Mouse (Mus musculus) forebrain, embryonic 16.5 days (tissue): ENCODE results near the gene Kank1. TPM values are rescaled to one million over a fixed set of nuclear protein-coding genes. Genes with fewer than 3 reads are reported as not detected.

Experiments used
- ATAC-seq: fragments of 200-750 bp; cut with Nextera tagmentation; 2 replicates; pipeline ENCODE4 v1.8.0; 2017; ENCODE audit warnings: mild to moderate bottlenecking, moderate library complexity
- H3K27ac ChIP-seq: fragments of 300-500 bp; sonication (generic); 2 replicates; pipeline ENCODE4 v1.5.1; 2014; ENCODE audit warnings: low read length, control low read depth
- H3K27me3 ChIP-seq: fragments of 300-500 bp; sonication (generic); replicated peaks from 2 replicates; pipeline ENCODE4 v1.6.1; 2014; ENCODE audit warnings: low read length; ENCODE audit not compliant: control insufficient read depth, insufficient read depth
- H3K36me3 ChIP-seq: fragments of 300-500 bp; sonication (generic); 2 replicates; pipeline ENCODE4 v1.6.1; 2014; ENCODE audit not compliant: control insufficient read depth, insufficient read depth
- H3K4me1 ChIP-seq: fragments of 300-500 bp; sonication (generic); replicated peaks from 2 replicates; pipeline ENCODE4 v1.6.1; 2014; ENCODE audit warnings: low read length; ENCODE audit not compliant: control insufficient read depth, insufficient read depth
- H3K4me2 ChIP-seq: fragments of 300-500 bp; sonication (generic); 2 replicates; pipeline ENCODE4 v1.6.1; 2014; ENCODE audit warnings: mild to moderate bottlenecking, low read length, control low read depth
- H3K4me3 ChIP-seq: fragments of 300-500 bp; sonication (generic); replicated peaks from 2 replicates; pipeline ENCODE4 v1.5.1; 2014; ENCODE audit warnings: mild to moderate bottlenecking, low read length, control low read depth
- H3K9ac ChIP-seq: fragments of 300-500 bp; sonication (generic); replicated peaks from 2 replicates; pipeline ENCODE4 v1.6.1; 2014; ENCODE audit warnings: low read depth, low read length, control low read depth
- H3K9me3 ChIP-seq: fragments of 300-500 bp; sonication (generic); 2 replicates; pipeline ENCODE4 v1.6.1; 2016; ENCODE audit warnings: low read length; ENCODE audit not compliant: control insufficient read depth
- WGBS: fragments of 180-500 bp; shearing (Covaris S2); extraction: QIAGEN DNeasy Blood & Tissue Kit; methylation state at CpG from one replicate; pipeline ENCODE4 v1.1.7; 2014; 5-methylcytosine and 5-hydroxymethylcytosine counted together
- polyA plus RNA-seq: library from polyadenylated mRNA; unstranded; fragments of >200 nt; fragmentation: Nextera tagmentation; extraction: Ambion mirVana; gene quantifications from 2 replicates; pipeline ENCODE4 v1.2.1, GENCODE M21; 2015

The Kank1 gene
- polyA plus RNA-seq, 1 experiment from 2014 or later, result 4.8 TPM

DNA sequence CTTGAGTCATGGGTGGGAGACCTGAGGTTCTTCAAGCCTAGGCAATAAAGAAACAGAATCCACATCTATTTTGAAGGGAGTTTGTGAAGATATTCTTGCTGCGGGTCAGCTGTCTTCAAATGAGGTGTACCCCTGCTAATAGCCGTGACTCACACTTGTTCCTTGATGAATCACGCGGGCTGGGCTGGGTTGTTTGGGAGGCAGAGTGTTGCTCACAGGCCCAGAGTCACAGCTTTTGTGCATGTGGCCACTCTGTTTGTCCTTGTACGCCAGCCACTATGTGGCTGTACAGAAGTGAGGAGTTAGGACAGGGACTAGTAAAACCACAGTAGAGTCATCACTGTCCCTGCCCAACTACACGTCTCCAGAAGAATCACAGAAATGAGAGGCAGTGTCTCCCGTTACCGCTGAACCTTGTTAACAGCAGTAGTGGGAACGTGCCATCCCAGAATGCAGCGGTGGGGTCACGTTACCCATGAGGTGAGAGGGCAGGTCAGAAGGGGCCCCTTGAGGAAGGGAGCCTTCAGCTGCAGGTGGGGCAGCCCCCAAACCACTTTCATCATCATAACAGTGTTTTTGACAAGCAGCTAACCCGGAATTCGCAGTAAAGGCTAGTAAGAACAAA is 191.7 kb downstream of the Kank1 start:
- Histone ChIP-seq H3K9me3 (no peaks in the 10 kb centered on the region), H3K4me2 (no peak overlapping the region), H3K27me3 (no peaks in the 10 kb centered on the region), H3K36me3 (no peaks in the 10 kb centered on the region), H3K4me3 (no peak overlapping the region), H3K9ac (no peak overlapping the region), H3K4me1 (no peaks in the 10 kb centered on the region), H3K27ac (no peak overlapping the region)
- WGBS, result 93% methylated on average over 13 of the region's 13 CpGs
- ATAC-seq, result no peak

GRCm38 (mm10) chr19:25431431-25431830 is 194.7 kb downstream of the Kank1 start:
- no peak overlapping the region for H3K4me2 ChIP-seq
- no peak overlapping the region for H3K9ac ChIP-seq
- 85% methylated on average over 9 of the region's 9 CpGs for WGBS
- no peaks in the 10 kb centered on the region for H3K9me3 ChIP-seq
- no peak overlapping the region for H3K4me3 ChIP-seq
- ATAC-seq, result no peak
- no peak overlapping the region for H3K27ac ChIP-seq
- H3K27me3 ChIP-seq, result no peaks in the 10 kb centered on the region
- H3K4me1 ChIP-seq, result no peaks in the 10 kb centered on the region
- no peaks in the 10 kb centered on the region for H3K36me3 ChIP-seq

DNA sequence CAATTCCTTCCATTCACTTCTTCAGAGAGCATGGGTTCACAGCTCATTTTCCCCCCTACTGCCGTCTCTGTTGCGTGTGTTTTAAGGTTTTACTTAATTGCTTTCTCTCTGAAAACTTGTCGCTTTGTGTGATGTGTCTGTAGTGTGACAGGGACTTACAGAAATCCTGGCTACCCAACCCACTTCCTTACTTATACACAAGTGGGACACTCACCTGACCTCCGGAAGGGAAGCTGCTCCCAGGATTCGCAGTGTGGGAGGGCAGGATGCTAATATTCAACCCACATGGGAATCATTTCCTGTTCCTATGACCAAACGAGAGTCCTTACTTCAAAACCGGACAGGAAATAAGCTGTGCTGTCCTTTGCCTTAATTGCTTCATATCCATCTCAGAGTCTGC is 195.1 kb downstream of the Kank1 start:
- WGBS, result 86% methylated on average over 7 of the region's 7 CpGs
- Histone ChIP-seq H3K27ac (no peak overlapping the region), H3K36me3 (no peaks in the 10 kb centered on the region), H3K9ac (no peak overlapping the region), H3K9me3 (no peaks in the 10 kb centered on the region), H3K4me2 (no peak overlapping the region), H3K4me3 (no peak overlapping the region), H3K27me3 (no peaks in the 10 kb centered on the region), H3K4me1 (no peaks in the 10 kb centered on the region)
- ATAC-seq, result no peak

GRCm38 (mm10) chr19:25433169-25433690 is 196.5 kb downstream of the Kank1 start:
- Histone ChIP-seq H3K27ac (no peak overlapping the region), H3K9ac (no peak overlapping the region), H3K36me3 (no peaks in the 10 kb centered on the region), H3K9me3 (no peaks in the 10 kb centered on the region), H3K4me2 (no peak overlapping the region), H3K4me1 (no peaks in the 10 kb centered on the region), H3K27me3 (no peaks in the 10 kb centered on the region), H3K4me3 (no peak overlapping the region)
- ATAC-seq, result no peak
- 78% methylated on average over 7 of the region's 7 CpGs for WGBS

DNA sequence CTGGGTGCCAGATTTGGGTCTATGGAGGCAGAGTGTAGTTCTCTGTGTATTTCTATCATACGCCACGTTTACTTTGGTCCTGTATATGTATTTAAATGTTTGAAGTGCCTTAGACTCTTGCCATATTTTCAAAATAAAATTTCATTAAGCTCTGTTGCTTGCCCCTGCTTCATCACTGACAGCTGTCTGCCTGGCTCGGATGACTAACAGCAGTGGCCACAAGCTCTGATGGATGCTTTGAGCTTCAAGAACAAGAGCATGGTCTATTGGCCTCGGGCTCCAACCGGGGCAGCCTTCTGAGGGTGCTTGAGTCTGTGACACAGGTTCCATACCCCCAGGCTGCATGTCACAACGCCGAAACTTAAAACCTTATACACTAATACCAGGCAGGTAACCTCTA is 197.6 kb downstream of the Kank1 start:
- 97% methylated on average over 7 of the region's 7 CpGs for WGBS
- H3K27me3 ChIP-seq, result no peaks in the 10 kb centered on the region

GRCm38 (mm10) chr19:25434795-25435194 is 198.0 kb downstream of the Kank1 start:
- Histone ChIP-seq H3K9me3 (no peaks in the 10 kb centered on the region), H3K27me3 (no peaks in the 10 kb centered on the region), H3K27ac (no peak overlapping the region), H3K4me1 (no peaks in the 10 kb centered on the region), H3K9ac (no peak overlapping the region), H3K4me3 (no peak overlapping the region), H3K36me3 (no peaks in the 10 kb centered on the region), H3K4me2 (no peak overlapping the region)
- no peak for ATAC-seq
- WGBS, result 82% methylated on average over 6 of the region's 6 CpGs

More for the DNA sequence above, 197.6 kb downstream of the Kank1 start:
- no peak for ATAC-seq
- Histone ChIP-seq H3K4me2 (no peak overlapping the region), H3K4me3 (no peak overlapping the region), H3K9me3 (no peaks in the 10 kb centered on the region), H3K4me1 (no peaks in the 10 kb centered on the region), H3K9ac (no peak overlapping the region), H3K36me3 (no peaks in the 10 kb centered on the region), H3K27ac (no peak overlapping the region)

DNA sequence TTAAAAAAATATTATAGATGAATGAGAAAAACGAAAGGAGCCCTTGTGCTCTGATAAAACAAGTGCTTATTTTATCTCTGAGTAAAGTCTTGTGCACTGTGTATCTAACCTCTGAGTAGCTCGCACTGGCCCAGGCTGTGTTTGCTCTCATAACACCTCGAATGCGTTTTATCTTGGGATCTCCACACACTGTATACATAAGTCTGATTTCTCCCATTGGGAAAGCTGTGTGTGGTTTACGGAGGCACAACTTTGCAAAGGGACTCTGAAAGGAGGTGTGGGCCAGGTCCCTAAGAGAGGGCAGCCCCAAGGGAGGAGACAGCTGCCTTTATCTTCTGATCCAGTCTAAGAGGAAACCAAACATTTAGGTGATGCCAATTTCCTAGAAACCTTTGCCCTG is 198.6 kb downstream of the Kank1 start:
- Histone ChIP-seq H3K4me3 (no peak overlapping the region), H3K27me3 (no peaks in the 10 kb centered on the region)
- ATAC-seq, result no peak

GRCm38 (mm10) chr19:25436175-25436574 is 199.4 kb downstream of the Kank1 start:
- Histone ChIP-seq H3K9me3 (no peaks in the 10 kb centered on the region), H3K4me3 (no peak overlapping the region), H3K9ac (no peak overlapping the region), H3K4me1 (no peaks in the 10 kb centered on the region), H3K27me3 (no peaks in the 10 kb centered on the region), H3K27ac (no peak overlapping the region), H3K36me3 (no peaks in the 10 kb centered on the region), H3K4me2 (no peak overlapping the region)
- ATAC-seq, result no peak
- 52% methylated on average over 4 of the region's 4 CpGs for WGBS

More for the DNA sequence above, 198.6 kb downstream of the Kank1 start:
- H3K36me3 ChIP-seq, result no peaks in the 10 kb centered on the region
- no peaks in the 10 kb centered on the region for H3K9me3 ChIP-seq
- H3K9ac ChIP-seq, result no peak overlapping the region
- H3K4me1 ChIP-seq, result no peaks in the 10 kb centered on the region
- no peak overlapping the region for H3K4me2 ChIP-seq
- 88% methylated on average over 5 of the region's 5 CpGs for WGBS
- H3K27ac ChIP-seq, result no peak overlapping the region

DNA sequence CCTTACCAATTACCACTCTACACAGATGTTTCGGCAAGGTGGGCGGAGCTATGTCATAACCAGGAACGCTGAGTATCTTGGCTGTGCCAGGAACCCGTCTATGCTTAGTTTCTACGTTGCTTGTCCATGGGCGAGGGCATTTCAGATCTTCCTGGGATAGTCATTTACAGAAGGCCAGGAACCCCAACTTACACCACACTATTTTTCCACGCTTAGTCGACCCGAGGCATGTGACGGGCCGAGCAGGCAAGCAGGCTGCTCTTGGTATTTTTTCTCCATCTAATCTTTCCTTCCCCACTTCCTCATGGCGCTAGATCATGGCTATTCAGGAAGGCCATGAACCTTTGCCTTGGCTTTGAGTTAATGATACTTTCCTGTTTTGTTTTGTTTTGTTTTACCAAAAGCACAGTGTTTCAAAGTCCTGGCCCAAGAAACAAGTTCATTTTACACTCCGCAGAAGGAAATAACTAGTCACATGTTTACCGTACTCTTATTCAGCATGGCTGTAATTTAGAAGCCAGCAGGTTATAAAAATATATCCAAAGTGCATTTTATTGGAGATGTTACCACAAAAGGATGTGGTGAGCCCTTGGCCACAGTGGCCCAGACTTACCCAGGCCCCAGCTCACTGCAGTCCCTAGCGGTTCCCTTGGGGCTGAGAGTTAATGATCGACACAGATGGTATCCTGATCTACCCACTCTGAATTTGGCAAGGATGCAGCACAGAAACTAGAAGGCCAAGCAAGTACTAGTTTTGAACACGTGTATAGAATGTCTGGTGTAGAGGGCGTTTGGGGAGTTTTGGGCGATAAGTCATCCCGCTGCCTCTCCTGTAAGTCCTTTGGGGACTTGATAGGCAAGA is 200.2 kb downstream of the Kank1 start:
- Histone ChIP-seq H3K9ac (no peak overlapping the region), H3K27me3 (no peaks in the 10 kb centered on the region), H3K36me3 (no peaks in the 10 kb centered on the region), H3K9me3 (no peaks in the 10 kb centered on the region), H3K27ac (no peak overlapping the region), H3K4me2 (no peak overlapping the region), H3K4me1 (no peaks in the 10 kb centered on the region), H3K4me3 (no peak overlapping the region)
- no peak for ATAC-seq
- 89% methylated on average over 20 of the region's 20 CpGs for WGBS
